Mouse (Mus musculus): ENCODE measurements around the gene Camk2b. TPM values are rescaled to one million over a fixed set of nuclear protein-coding genes. Genes with fewer than 3 reads are reported as not detected.
A peak's percentile ranks its signal among the peaks of the same experiment; 100 is the strongest.
"Not testable (repeated sequence)": the region's sequence is repeated elsewhere in the genome, so short reads cannot be mapped to it uniquely, and the experiment has no call there.

Camk2b gene
- 2.2 and 2.5 TPM in 2 replicates for polyA plus RNA-seq (2016; fragmentation: Nextera tagmentation; extraction: Ambion mirVana)

GRCm38 (mm10) chr11:6066176-6066575 lies at the start of gene Camk2b:
Camk2b (minus strand) TSS chr11:6066362.
- no peak for ATAC-seq (ENCODE audit: insufficient number of reproducible peaks, low FRiP score)
- H3K4me3 ChIP-seq, result peak within 1 kb of the TSS; percentile 61
- WGBS, result 15% methylated on average over 6 of the region's 6 CpGs
- peaks cover 99% of the 10 kb centered on the region for H3K27me3 ChIP-seq (replicated peaks)
- peak within 1 kb of the TSS; percentile 56 for H3K9ac ChIP-seq
- no peaks in the 10 kb centered on the region for H3K36me3 ChIP-seq
- peaks cover 24% of the 10 kb centered on the region for H3K4me1 ChIP-seq (replicated peaks)
- H3K27ac ChIP-seq (ENCODE audit: poor library complexity, severe bottlenecking), result no peak within 1 kb of the TSS
- peak within 1 kb of the TSS; percentile 97 for H3K4me2 ChIP-seq
- H3K9me3 ChIP-seq (replicated peaks), result no peaks in the 10 kb centered on the region

- Histone ChIP-seq H3K36me3 (peaks cover 62% of the 10 kb centered on the region), H3K4me3 (no peak overlapping the region), H3K27me3 (replicated peaks) (no peaks in the 10 kb centered on the region), H3K4me2 (no peak overlapping the region), H3K9ac (no peak overlapping the region), H3K4me1 (replicated peaks) (no peaks in the 10 kb centered on the region), H3K27ac (ENCODE audit: poor library complexity, severe bottlenecking) (no peak overlapping the region), H3K9me3 (replicated peaks) (no peaks in the 10 kb centered on the region)
- WGBS, result 89% methylated on average over 5 of the region's 5 CpGs
- ATAC-seq (ENCODE audit: insufficient number of reproducible peaks, low FRiP score), result no peak
These were observed 45.7 kb upstream of the Camk2b start for GRCm38 (mm10) chr11:6111734-6112484.

GRCm38 (mm10) chr11:6109990-6110389 lies 43.8 kb upstream of the Camk2b start:
- no peak overlapping the region for H3K4me3 ChIP-seq
- no peaks in the 10 kb centered on the region for H3K27me3 ChIP-seq (replicated peaks)
- peaks cover 73% of the 10 kb centered on the region for H3K36me3 ChIP-seq

GRCm38 (mm10) chr11:6108296-6108695 lies 42.1 kb upstream of the Camk2b start:
- 93% methylated on average over 5 of the region's 5 CpGs for WGBS
- H3K4me1 ChIP-seq (replicated peaks), result peaks cover 8% of the 10 kb centered on the region; the same call in 1 of the 2 replicates
- H3K4me3 ChIP-seq, result no peak overlapping the region
- no peak for ATAC-seq (ENCODE audit: insufficient number of reproducible peaks, low FRiP score)
- H3K36me3 ChIP-seq, result peaks cover 76% of the 10 kb centered on the region
- H3K9ac ChIP-seq, result no peak overlapping the region
- H3K27ac ChIP-seq (ENCODE audit: poor library complexity, severe bottlenecking), result no peak overlapping the region
- H3K9me3 ChIP-seq (replicated peaks), result no peaks in the 10 kb centered on the region
- no peak overlapping the region for H3K4me2 ChIP-seq
- H3K27me3 ChIP-seq (replicated peaks), result no peaks in the 10 kb centered on the region

More at GRCm38 (mm10) chr11:6109990-6110389, 43.8 kb upstream of the Camk2b start:
- Histone ChIP-seq H3K4me2 (no peak overlapping the region), H3K4me1 (replicated peaks) (peaks cover 4% of the 10 kb centered on the region; the same call in 1 of the 2 replicates), H3K9me3 (replicated peaks) (no peaks in the 10 kb centered on the region), H3K27ac (ENCODE audit: poor library complexity, severe bottlenecking) (no peak overlapping the region), H3K9ac (no peak overlapping the region)
- ATAC-seq (ENCODE audit: insufficient number of reproducible peaks, low FRiP score), result no peak

- Histone ChIP-seq H3K27me3 (replicated peaks) (no peaks in the 10 kb centered on the region), H3K4me1 (replicated peaks) (peaks cover 8% of the 10 kb centered on the region; the same call in 1 of the 2 replicates), H3K27ac (ENCODE audit: poor library complexity, severe bottlenecking) (no peak overlapping the region), H3K4me2 (no peak overlapping the region), H3K36me3 (peaks cover 71% of the 10 kb centered on the region), H3K4me3 (no peak overlapping the region), H3K9ac (no peak overlapping the region), H3K9me3 (replicated peaks) (no peaks in the 10 kb centered on the region)
- ATAC-seq (ENCODE audit: insufficient number of reproducible peaks, low FRiP score), result no peak
- 79% methylated on average over 3 of the region's 3 CpGs for WGBS
These were observed 41.6 kb upstream of the Camk2b start for GRCm38 (mm10) chr11:6107722-6108121.

GRCm38 (mm10) chr11:6104734-6105133 lies 38.6 kb upstream of the Camk2b start:
- 68% methylated on average over 5 of the region's 5 CpGs for WGBS
- Histone ChIP-seq H3K27ac (ENCODE audit: poor library complexity, severe bottlenecking) (no peak overlapping the region), H3K27me3 (replicated peaks) (no peaks in the 10 kb centered on the region)

GRCm38 (mm10) chr11:6096637-6097036 lies 30.5 kb upstream of the Camk2b start:
- H3K9ac ChIP-seq; ATAC-seq (ENCODE audit: insufficient number of reproducible peaks, low FRiP score); H3K36me3 ChIP-seq; H3K27ac ChIP-seq (ENCODE audit: poor library complexity, severe bottlenecking); H3K4me1 ChIP-seq (replicated peaks); H3K9me3 ChIP-seq (replicated peaks); H3K27me3 ChIP-seq (replicated peaks); H3K4me2 ChIP-seq; H3K4me3 ChIP-seq: not testable (repeated sequence)
- 88% methylated on average over 2 of the region's 3 CpGs for WGBS

More at GRCm38 (mm10) chr11:6104734-6105133, 38.6 kb upstream of the Camk2b start:
- no peak overlapping the region for H3K4me3 ChIP-seq
- peaks cover 8% of the 10 kb centered on the region; the same call in 1 of the 2 replicates for H3K4me1 ChIP-seq (replicated peaks)
- no peak for ATAC-seq (ENCODE audit: insufficient number of reproducible peaks, low FRiP score)
- H3K9ac ChIP-seq, result no peak overlapping the region
- no peaks in the 10 kb centered on the region for H3K9me3 ChIP-seq (replicated peaks)
- H3K4me2 ChIP-seq, result no peak overlapping the region
- peaks cover 42% of the 10 kb centered on the region for H3K36me3 ChIP-seq

- 0 out of 2 replicates have a peak, but pooled peaks cover 4% of the 10 kb centered on the region for H3K27me3 ChIP-seq (replicated peaks)
- no peak overlapping the region for H3K9ac ChIP-seq
- peak; percentile 55; the same call in 1 of the 2 replicates for ATAC-seq (ENCODE audit: insufficient number of reproducible peaks, low FRiP score)
- 31% methylated on average over 4 of the region's 4 CpGs for WGBS
- no peaks in the 10 kb centered on the region for H3K36me3 ChIP-seq
- H3K4me2 ChIP-seq, result no peak overlapping the region
- H3K9me3 ChIP-seq (replicated peaks), result no peaks in the 10 kb centered on the region
- H3K4me3 ChIP-seq, result no peak overlapping the region
- H3K4me1 ChIP-seq (replicated peaks), result peaks cover 16% of the 10 kb centered on the region
- H3K27ac ChIP-seq (ENCODE audit: poor library complexity, severe bottlenecking), result peak overlapping the region; percentile 61
These were observed 20.8 kb upstream of the Camk2b start for GRCm38 (mm10) chr11:6086991-6087390.

- H3K27me3 ChIP-seq (replicated peaks), result no peaks in the 10 kb centered on the region
- no peaks in the 10 kb centered on the region for H3K9me3 ChIP-seq (replicated peaks)
- no peak for ATAC-seq (ENCODE audit: insufficient number of reproducible peaks, low FRiP score)
- no peak overlapping the region for H3K4me3 ChIP-seq
- 73% methylated on average over 2 of the region's 2 CpGs for WGBS
- H3K36me3 ChIP-seq, result no peaks in the 10 kb centered on the region
- H3K4me2 ChIP-seq, result no peak overlapping the region
- no peak overlapping the region for H3K9ac ChIP-seq
- no peak overlapping the region for H3K27ac ChIP-seq (ENCODE audit: poor library complexity, severe bottlenecking)
- H3K4me1 ChIP-seq (replicated peaks), result peaks cover 14% of the 10 kb centered on the region
These were observed 12.6 kb upstream of the Camk2b start for GRCm38 (mm10) chr11:6078737-6079136.

- Histone ChIP-seq H3K4me1 (replicated peaks) (peaks cover 14% of the 10 kb centered on the region), H3K9me3 (replicated peaks) (no peaks in the 10 kb centered on the region), H3K4me2 (no peak overlapping the region), H3K27me3 (replicated peaks) (peaks cover 11% of the 10 kb centered on the region), H3K27ac (ENCODE audit: poor library complexity, severe bottlenecking) (no peak overlapping the region), H3K9ac (no peak overlapping the region), H3K36me3 (no peaks in the 10 kb centered on the region), H3K4me3 (no peak overlapping the region)
- no peak for ATAC-seq (ENCODE audit: insufficient number of reproducible peaks, low FRiP score)
- WGBS, result 59% methylated on average over 8 of the region's 8 CpGs
These were observed 9.5 kb upstream of the Camk2b start for GRCm38 (mm10) chr11:6075618-6076066.

GRCm38 (mm10) chr11:6068181-6068957 lies 2.2 kb upstream of the Camk2b start:
- Histone ChIP-seq H3K9me3 (replicated peaks) (no peaks in the 10 kb centered on the region), H3K9ac (no peak overlapping the region), H3K27ac (ENCODE audit: poor library complexity, severe bottlenecking) (no peak overlapping the region), H3K4me1 (replicated peaks) (peaks cover 24% of the 10 kb centered on the region), H3K4me2 (peak overlapping the region; percentile 18), H3K27me3 (replicated peaks) (peaks cover 83% of the 10 kb centered on the region), H3K4me3 (peak overlapping the region; percentile 11; the same call in 1 of the 2 replicates), H3K36me3 (no peaks in the 10 kb centered on the region)
- no peak for ATAC-seq (ENCODE audit: insufficient number of reproducible peaks, low FRiP score)
- WGBS, result 11% methylated on average over 18 of the region's 19 CpGs
